Mouse (Mus musculus) CH12.LX (cell line): ENCODE results near the gene Pou2f1. TPM values are rescaled to one million over a fixed set of nuclear protein-coding genes. Genes with fewer than 3 reads are reported as not detected.

Experiments used
- DNase-seq: peaks from one replicate; pipeline ENCODE4 v3.0.0-alpha.2; 2013; ENCODE audit errors: extremely low read depth
- H3K27ac ChIP-seq: 2 replicates; pipeline ENCODE4 v1.5.1; 2012; ENCODE audit warnings: low read depth, mild to moderate bottlenecking, control low read depth, moderate library complexity; ENCODE audit not compliant: insufficient read depth
- H3K27me3 ChIP-seq: replicated peaks from 2 replicates; pipeline ENCODE3; 2012; ENCODE audit warnings: inconsistent platforms
- H3K36me3 ChIP-seq, 2 experiments: replicated peaks in 1 of 2; 2 replicates each; pipeline versions ENCODE3 to v1.6.1; 2012; ENCODE audit warnings: inconsistent platforms in 1 of 2, low read length in 1 of 2, mild to moderate bottlenecking in 1 of 2, mixed read lengths in 1 of 2, moderate library complexity in 1 of 2; ENCODE audit not compliant: control insufficient read depth in 1 of 2, insufficient read depth in 1 of 2
- H3K4me1 ChIP-seq, 2 experiments: 2 replicates each; pipeline ENCODE4 v1.6.1; 2012; ENCODE audit warnings: inconsistent platforms in 1 of 2, moderate library complexity in 1 of 2; ENCODE audit not compliant: insufficient read depth in 2 of 2, control insufficient read depth in 1 of 2
- H3K4me2 ChIP-seq: 2 replicates; pipeline ENCODE4 v1.6.1; 2012; ENCODE audit warnings: low read depth, mild to moderate bottlenecking, control low read depth; ENCODE audit not compliant: poor library complexity, insufficient read depth, severe bottlenecking
- H3K4me3 ChIP-seq, 3 experiments: fragments of 150-350 bp in 1 of 3; sonication (generic) in 1 of 3; replicated peaks in 1 of 3; 2 replicates each; pipeline versions ENCODE3 to v1.5.1; 2011 to 2012; ENCODE audit warnings: low read depth in 2 of 3, low read length in 2 of 3, mild to moderate bottlenecking in 2 of 3, moderate library complexity in 2 of 3, control low read depth in 1 of 3, improper control_type of control experiment in 1 of 3, inconsistent platforms in 1 of 3, mixed read lengths in 1 of 3; ENCODE audit not compliant: poor library complexity in 1 of 3
- H3K79me2 ChIP-seq: replicated peaks from 2 replicates; pipeline ENCODE4 v1.6.1; 2012; ENCODE audit warnings: mild to moderate bottlenecking, moderate library complexity; ENCODE audit not compliant: control insufficient read depth, poor library complexity, insufficient read depth, severe bottlenecking; ENCODE audit errors: extremely low read depth
- H3K9ac ChIP-seq: 2 replicates; pipeline ENCODE4 v1.6.1; 2012; ENCODE audit warnings: low read depth, mild to moderate bottlenecking, control low read depth, moderate library complexity; ENCODE audit not compliant: insufficient read depth
- H3K9me3 ChIP-seq: replicated peaks from 2 replicates; pipeline ENCODE3; 2012; ENCODE audit warnings: low read length, inconsistent platforms, mixed read lengths
- BHLHE40 ChIP-seq: IDR thresholded peaks from 2 replicates; pipeline ENCODE4 v1.6.1; 2011; ENCODE audit warnings: mild to moderate bottlenecking, low read depth, low read length, improper control_type of control experiment
- CTCF ChIP-seq, 2 experiments: IDR thresholded peaks in 1 of 2; conservative IDR thresholded peaks in 1 of 2; 2 replicates each; pipeline ENCODE4 v1.5.1; 2011 to 2012; ENCODE audit warnings: low read depth in 2 of 2, low read length in 2 of 2, improper control_type of control experiment in 1 of 2, inconsistent platforms in 1 of 2, mild to moderate bottlenecking in 1 of 2, moderate library complexity in 1 of 2
- EP300 ChIP-seq: IDR thresholded peaks from 2 replicates; pipeline ENCODE4 v1.6.1; 2011; ENCODE audit warnings: low read length, improper control_type of control experiment
- ETS1 ChIP-seq: conservative IDR thresholded peaks from 2 replicates; pipeline ENCODE4 v1.6.1; 2012; ENCODE audit warnings: low read depth, mild to moderate bottlenecking, inconsistent platforms, low read length, improper control_type of control experiment, moderate library complexity
- GABPA ChIP-seq: IDR thresholded peaks from 2 replicates; pipeline ENCODE4 v1.6.1; 2012; ENCODE audit warnings: low read depth, low read length, improper control_type of control experiment, inconsistent platforms; ENCODE audit not compliant: insufficient replicate concordance
- HCFC1 ChIP-seq: IDR thresholded peaks from 2 replicates; pipeline ENCODE4 v1.6.1; 2012; ENCODE audit warnings: low read depth, mild to moderate bottlenecking, inconsistent platforms, low read length, improper control_type of control experiment
- JUN ChIP-seq: IDR thresholded peaks from 2 replicates; pipeline ENCODE4 v1.6.1; 2011; ENCODE audit warnings: low read depth, mild to moderate bottlenecking, low read length, improper control_type of control experiment, moderate library complexity; ENCODE audit not compliant: insufficient read depth
- MAX ChIP-seq: IDR thresholded peaks from 2 replicates; pipeline ENCODE4 v1.6.1; 2011; ENCODE audit warnings: low read length, improper control_type of control experiment
- MEF2A ChIP-seq: IDR thresholded peaks from 2 replicates; pipeline ENCODE4 v1.6.1; 2014; ENCODE audit warnings: low read depth, mild to moderate bottlenecking, inconsistent platforms, low read length, improper control_type of control experiment, borderline replicate concordance
- MXI1 ChIP-seq: IDR thresholded peaks from 2 replicates; pipeline ENCODE4 v1.6.1; 2011; ENCODE audit warnings: mild to moderate bottlenecking, low read depth, low read length, improper control_type of control experiment
- MYC ChIP-seq: IDR thresholded peaks from 2 replicates; pipeline ENCODE4 v1.6.1; 2011; ENCODE audit warnings: low read depth, mild to moderate bottlenecking, improper control_type of control experiment, low read length
- NRF1 ChIP-seq: IDR thresholded peaks from 2 replicates; pipeline ENCODE4 v1.6.1; 2014; ENCODE audit warnings: low read depth, mild to moderate bottlenecking, inconsistent platforms, low read length, improper control_type of control experiment, moderate library complexity
- PAX5 ChIP-seq: IDR thresholded peaks from 2 replicates; pipeline ENCODE4 v1.6.1; 2012; ENCODE audit warnings: low read length, inconsistent platforms, mixed read lengths
- POLR2A ChIP-seq: IDR thresholded peaks from 2 replicates; pipeline ENCODE4 v1.6.1; 2011; ENCODE audit warnings: low read depth, mild to moderate bottlenecking, improper control_type of control experiment, low read length
- SIN3A ChIP-seq: IDR thresholded peaks from 2 replicates; pipeline ENCODE4 v1.6.1; 2012; ENCODE audit warnings: low read length, improper control_type of control experiment, inconsistent platforms
- SMC3 ChIP-seq: IDR thresholded peaks from 2 replicates; pipeline ENCODE4 v1.6.1; 2011; ENCODE audit warnings: low read depth, low read length, improper control_type of control experiment
- TBP ChIP-seq: conservative IDR thresholded peaks from 2 replicates; pipeline ENCODE4 v1.6.1; 2011; ENCODE audit warnings: low read depth, low read length, improper control_type of control experiment
- USF1 ChIP-seq: IDR thresholded peaks from 2 replicates; pipeline ENCODE4 v1.6.1; 2014; ENCODE audit warnings: low read depth, mild to moderate bottlenecking, inconsistent platforms, low read length, improper control_type of control experiment
- ZC3H11A ChIP-seq: IDR thresholded peaks from 2 replicates; pipeline ENCODE4 v1.6.1; 2012; ENCODE audit warnings: low read depth, mild to moderate bottlenecking, inconsistent platforms, low read length, improper control_type of control experiment
- ZNF384 ChIP-seq: IDR thresholded peaks from 2 replicates; pipeline ENCODE4 v1.6.1; 2012; ENCODE audit warnings: low read depth, low read length, improper control_type of control experiment, inconsistent platforms
- dilution Hi-C: fragments of 300-500 bp; cut with MboI; formaldehyde crosslinking; loops from 2 replicates; pipeline ENCODE4 v1.14.3; 2020; ENCODE audit warnings: low sequenced_read_pairs; ENCODE audit not compliant: extremely low pct_unique_long_range_greater_than_20kb, extremely low pct_ligation_motif_present
- in situ Hi-C: fragments of 300-500 bp; cut with MboI; formaldehyde crosslinking; loops from 3 replicates; pipeline ENCODE4 v1.14.3; 2019; ENCODE audit warnings: low sequenced_read_pairs, low pct_ligation_motif_present, low pct_unique_long_range_greater_than_20kb, mixed read lengths
- polyA plus RNA-seq: library from polyadenylated mRNA; unstranded; fragments of >175 nt; gene quantifications from 2 replicates; pipeline ENCODE4 v1.2.1, GENCODE M21; 2012; ENCODE audit warnings: low read depth; ENCODE audit not compliant: insufficient read length
- total RNA-seq, 2 experiments: library from RNA; depleted of rRNA; stranded (reverse); fragments of 300-350 nt in 1 of 2; fragments of >200 nt in 1 of 2; gene quantifications; 2 replicates each; pipeline ENCODE4 v1.2.3; 2012 to 2014

Pou2f1 gene
- total and polyA plus RNA-seq, 3 experiments = 6.4 to 18.3 (median 7.4) TPM

GRCm38 (mm10) chr1:166049046-166049827, 46.8 kb upstream of the Pou2f1 start:
- no peaks in the 10 kb centered on the region for H3K9me3 ChIP-seq
- no peak overlapping the region for H3K9ac ChIP-seq
- dilution Hi-C loops (no loop called here), in situ Hi-C loops (no loop called here)
- DNase-seq = no peak
- no peak overlapping the region for H3K27ac ChIP-seq
- H3K4me1 ChIP-seq = peaks cover 0 to 6% of the 10 kb centered on the region in 2 experiments; a peak in 2 of 4 replicates
- peaks cover 11% of the 10 kb centered on the region for H3K27me3 ChIP-seq
- TF ChIP-seq ZC3H11A (no peak), HCFC1 (no peak), SMC3 (no peak), SIN3A (no peak), PAX5 (no peak), GABPA (no peak), CTCF (conservative IDR thresholded peaks at IDR 0.05 in 1 of 2, IDR thresholded peaks at IDR 0.05 in 1 of 2; ENCODE audit: low read depth in 2 of 2, low read length in 2 of 2) (no peak), MYC (no peak), NRF1 (no peak), MEF2A (no peak), TBP (no peak), MXI1 (no peak), ZNF384 (no peak), BHLHE40 (no peak), EP300 (no peak), POLR2A (no peak)
- H3K4me2 ChIP-seq = peak overlapping the region; percentile 86
- H3K36me3 ChIP-seq = no peaks in the 10 kb centered on the region
- H3K4me3 ChIP-seq = no peak overlapping the region
- no peaks in the 10 kb centered on the region for H3K79me2 ChIP-seq

- TF ChIP-seq ETS1 (no peak), GABPA (no peak), MAX (0 out of 2 replicates have a peak, but pooled peaks have one; percentile 14), ZNF384 (no peak), USF1 (no peak), JUN (no peak)
- TF ChIP-seq, all 38 proteins: peak for 1
- no peak for DNase-seq
- Histone ChIP-seq H3K4me3 (peak overlapping the region; percentile 30 to 63 (median 43)), H3K4me1 (peaks cover 0 to 6% of the 10 kb centered on the region in 2 experiments; a peak in 2 of 4 replicates), H3K4me2 (peak overlapping the region; percentile 86), H3K9ac (peak overlapping the region; percentile 14), H3K27me3 (peaks cover 11% of the 10 kb centered on the region), H3K79me2 (no peaks in the 10 kb centered on the region), H3K9me3 (no peaks in the 10 kb centered on the region), H3K27ac (no peak overlapping the region), H3K36me3 (no peaks in the 10 kb centered on the region)
- dilution Hi-C loops (no loop called here), in situ Hi-C loops (no loop called here)
Measured at GRCm38 (mm10) chr1:166048230-166048911, 45.9 kb upstream of the Pou2f1 start.
